Mouse (Mus musculus) testis, adult 2 months (tissue): ENCODE measurements around the gene Cxcl12.

ENCODE experiments used
- CTCF ChIP-seq: fragments of 200-500 bp; IDR thresholded peaks from 2 replicates; pipeline ENCODE4 v1.5.1; 2012; ENCODE audit warnings: low read depth, mild to moderate bottlenecking, inconsistent platforms, low read length, moderate library complexity; ENCODE audit not compliant: control insufficient read depth, insufficient read depth, insufficient replicate concordance
- POLR2A ChIP-seq: fragments of 200-500 bp; IDR thresholded peaks from 2 replicates; pipeline ENCODE4 v1.6.1; 2012; ENCODE audit warnings: low read depth, mild to moderate bottlenecking, inconsistent platforms, low read length, moderate library complexity; ENCODE audit not compliant: control insufficient read depth

DNA sequence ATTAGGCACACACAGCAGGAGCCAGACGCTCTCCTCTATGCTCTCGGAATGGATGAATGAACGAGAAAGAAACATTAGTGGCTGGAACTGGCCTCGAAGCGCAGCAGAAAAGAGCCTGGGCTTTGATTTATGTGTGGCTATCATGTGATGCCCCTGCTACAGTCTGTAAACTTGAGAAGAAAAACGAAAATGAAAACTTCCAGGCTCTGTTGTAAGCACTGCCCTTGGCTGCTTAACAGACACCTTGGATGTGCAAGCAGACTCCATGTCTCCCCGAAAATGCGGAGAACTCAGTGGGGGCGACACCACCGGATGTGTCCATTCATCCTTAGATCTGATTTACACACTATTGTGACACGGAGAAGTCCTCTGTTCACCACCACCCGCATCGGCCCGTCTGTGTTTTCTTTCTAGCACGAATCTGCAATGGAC lies 37.6 kb upstream of the Cxcl12 start:
- no peak for TF ChIP-seq CTCF
- no peak for TF ChIP-seq POLR2A
